Mouse (Mus musculus) spleen, adult 2 months (tissue): ENCODE data around the gene Kdm5c. TPM values are rescaled to one million over a fixed set of nuclear protein-coding genes. Genes with fewer than 3 reads are reported as not detected.
A peak's percentile ranks its signal among the peaks of the same experiment; 100 is the strongest.

Experiments used
- DNase-seq, 2 experiments: peaks; one replicate each; pipeline versions ENCODE4 v3.0.0 to v3.0.0-alpha.2; 2012 to 2021; ENCODE audit warnings: low spot score in 2 of 2, low read depth in 1 of 2
- H3K27ac ChIP-seq: fragments of 200-500 bp; 2 replicates; pipeline ENCODE4 v1.5.1; 2012; ENCODE audit warnings: low read length, inconsistent platforms; ENCODE audit not compliant: insufficient read depth
- H3K27me3 ChIP-seq: fragments of 200-500 bp; 2 replicates; pipeline ENCODE4 v1.6.1; 2012; ENCODE audit warnings: mild to moderate bottlenecking, moderate library complexity, low read length, inconsistent platforms; ENCODE audit not compliant: control insufficient read depth, insufficient read depth
- H3K36me3 ChIP-seq: fragments of 200-500 bp; 2 replicates; pipeline ENCODE4 v1.6.1; 2012; ENCODE audit warnings: mild to moderate bottlenecking, low read length, inconsistent platforms; ENCODE audit not compliant: control insufficient read depth, insufficient read depth
- H3K4me1 ChIP-seq: fragments of 200-500 bp; 2 replicates; pipeline ENCODE4 v1.6.1; 2011; ENCODE audit warnings: inconsistent platforms; ENCODE audit not compliant: control insufficient read depth, insufficient read depth, insufficient read length
- H3K4me3 ChIP-seq: fragments of 200-500 bp; 2 replicates; pipeline ENCODE4 v1.5.1; 2011; ENCODE audit warnings: mild to moderate bottlenecking, inconsistent platforms; ENCODE audit not compliant: insufficient read depth, insufficient read length; ENCODE audit errors: extremely low read depth
- CTCF ChIP-seq: fragments of 200-500 bp; IDR thresholded peaks from 2 replicates; pipeline ENCODE4 v1.5.1; 2011; ENCODE audit warnings: mild to moderate bottlenecking, inconsistent platforms; ENCODE audit not compliant: insufficient read depth, insufficient read length, insufficient replicate concordance; ENCODE audit errors: extremely low read depth
- POLR2A ChIP-seq: fragments of 200-500 bp; IDR thresholded peaks from 2 replicates; pipeline ENCODE4 v1.6.1; 2011; ENCODE audit warnings: low read depth, low read length, inconsistent platforms
- WGBS: fragments of 180-500 bp; shearing (Covaris S2); methylation state at CpG from one replicate; pipeline ENCODE4 v1.1.7; 2018; 5-methylcytosine and 5-hydroxymethylcytosine counted together
- polyA plus RNA-seq: library from polyadenylated mRNA; depleted of rRNA; stranded (reverse); fragments of >200 nt; gene quantifications from 2 replicates; pipeline ENCODE4 v1.2.3, GENCODE M21; 2012; rRNA removed

Gene Kdm5c
- polyA plus RNA-seq = 55.1 and 60.9 TPM in 2 replicates

GRCm38 (mm10) chrX:152232781-152233763 is at the start of gene Kdm5c:
Kdm5c (plus strand) TSS chrX:152233020.
- Histone ChIP-seq H3K4me1 (peaks cover 9% of the 10 kb centered on the region; the same call in 1 of the 2 replicates), H3K27ac (peak within 1 kb of the TSS; percentile 81), H3K4me3 (peak within 1 kb of the TSS; percentile 86), H3K36me3 (no peaks in the 10 kb centered on the region; the same call in 1 of the 2 replicates), H3K27me3 (no peaks in the 10 kb centered on the region)
- TF ChIP-seq POLR2A (peak; percentile 56), CTCF (no peak)
- DNase-seq = peak; percentile 89 to 96
- whole genome bisulfite sequencing = under 1% methylated on average over 69 of the region's 69 CpGs

DNA sequence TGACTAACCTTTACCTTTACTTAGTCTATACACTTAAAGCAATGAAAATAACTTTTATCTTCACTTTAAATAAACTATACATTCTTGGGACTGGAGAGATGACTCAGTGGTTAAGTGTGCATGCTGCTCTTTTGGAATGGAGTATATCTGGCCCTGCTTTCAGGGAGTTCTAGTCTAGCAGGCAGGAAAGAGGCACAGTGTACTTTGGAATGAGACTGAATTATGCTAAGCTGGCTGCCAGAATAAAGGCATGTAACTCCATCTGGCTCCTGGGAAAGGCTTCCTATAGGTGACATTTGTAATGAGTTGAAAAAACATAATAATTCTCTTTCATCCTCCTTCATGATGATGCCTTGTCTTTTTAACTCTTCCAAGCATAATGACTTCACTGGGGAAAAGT is 45.7 kb upstream of the Kdm5c start:
- TF ChIP-seq CTCF (no peak), POLR2A (no peak)
- Histone ChIP-seq H3K27me3 (no peaks in the 10 kb centered on the region), H3K27ac (no peak overlapping the region), H3K4me3 (no peak overlapping the region), H3K36me3 (no peaks in the 10 kb centered on the region), H3K4me1 (no peaks in the 10 kb centered on the region)
- DNase-seq = no peak

GRCm38 (mm10) chrX:152191266-152191665 is 41.6 kb upstream of the Kdm5c start:
- no peak overlapping the region for H3K4me3 ChIP-seq
- H3K4me1 ChIP-seq = no peaks in the 10 kb centered on the region
- DNase-seq = no peak
- H3K27me3 ChIP-seq = no peaks in the 10 kb centered on the region
- H3K27ac ChIP-seq = no peak overlapping the region
- no peaks in the 10 kb centered on the region for H3K36me3 ChIP-seq
- TF ChIP-seq POLR2A (no peak), CTCF (no peak)
- 64% methylated on average over 1 of the region's 1 CpGs for WGBS

DNA sequence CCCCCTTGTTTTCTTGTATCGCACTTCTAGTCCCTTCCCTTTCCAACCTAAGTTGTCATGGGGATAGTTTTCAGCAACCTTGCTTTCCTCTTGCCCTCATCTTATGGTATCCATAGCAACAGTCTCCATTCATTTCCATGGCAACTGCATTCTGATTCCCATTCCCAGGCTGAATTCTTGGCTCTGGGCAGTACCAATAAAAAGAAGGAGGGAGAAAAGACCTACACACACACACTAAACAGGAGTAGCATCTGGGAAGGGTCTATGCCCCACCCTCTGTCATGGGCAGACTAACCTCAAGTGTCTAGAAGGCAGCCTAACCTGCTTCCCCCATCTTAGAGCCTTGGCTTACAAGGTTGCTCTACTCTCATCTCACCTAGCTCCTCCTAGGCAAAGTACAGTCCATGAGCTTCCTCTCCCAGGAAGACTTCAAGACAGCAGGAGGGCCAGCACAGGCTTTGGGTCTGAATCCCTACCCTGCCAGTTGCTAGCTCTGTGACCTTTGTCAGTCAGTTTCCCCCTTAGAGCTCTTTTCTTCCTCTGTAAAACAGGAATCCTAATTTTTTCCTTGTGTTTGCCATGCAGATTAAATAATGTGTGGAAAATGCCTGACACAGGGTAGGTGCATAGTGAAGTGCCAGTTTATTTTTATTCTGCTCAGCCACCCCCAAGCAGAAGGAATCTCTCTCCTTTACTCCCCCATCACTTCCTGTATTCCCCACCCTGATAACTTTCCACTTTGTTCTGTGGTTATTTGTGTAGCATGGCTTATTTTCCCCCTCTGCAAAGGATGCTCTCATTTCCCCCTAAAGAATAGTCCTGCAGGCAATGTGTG is 34.8 kb upstream of the Kdm5c start:
- TF ChIP-seq CTCF (no peak), POLR2A (no peak)
- Histone ChIP-seq H3K36me3 (no peaks in the 10 kb centered on the region), H3K4me1 (peaks cover 2% of the 10 kb centered on the region; the same call in 1 of the 2 replicates), H3K27me3 (no peaks in the 10 kb centered on the region), H3K4me3 (no peak overlapping the region), H3K27ac (no peak overlapping the region)
- 91% methylated on average over 1 of the region's 1 CpGs for WGBS
- DNase-seq = no peak

- no peak overlapping the region for H3K27ac ChIP-seq
- H3K4me3 ChIP-seq = no peak overlapping the region
- TF ChIP-seq CTCF (no peak), POLR2A (no peak)
- peaks cover 2% of the 10 kb centered on the region; the same call in 1 of the 2 replicates for H3K4me1 ChIP-seq
- H3K27me3 ChIP-seq = no peaks in the 10 kb centered on the region
- 58% methylated on average over 4 of the region's 4 CpGs for WGBS
- H3K36me3 ChIP-seq = no peaks in the 10 kb centered on the region
- no peak for DNase-seq
Observed at GRCm38 (mm10) chrX:152201737-152202421, 30.9 kb upstream of the Kdm5c start.

DNA sequence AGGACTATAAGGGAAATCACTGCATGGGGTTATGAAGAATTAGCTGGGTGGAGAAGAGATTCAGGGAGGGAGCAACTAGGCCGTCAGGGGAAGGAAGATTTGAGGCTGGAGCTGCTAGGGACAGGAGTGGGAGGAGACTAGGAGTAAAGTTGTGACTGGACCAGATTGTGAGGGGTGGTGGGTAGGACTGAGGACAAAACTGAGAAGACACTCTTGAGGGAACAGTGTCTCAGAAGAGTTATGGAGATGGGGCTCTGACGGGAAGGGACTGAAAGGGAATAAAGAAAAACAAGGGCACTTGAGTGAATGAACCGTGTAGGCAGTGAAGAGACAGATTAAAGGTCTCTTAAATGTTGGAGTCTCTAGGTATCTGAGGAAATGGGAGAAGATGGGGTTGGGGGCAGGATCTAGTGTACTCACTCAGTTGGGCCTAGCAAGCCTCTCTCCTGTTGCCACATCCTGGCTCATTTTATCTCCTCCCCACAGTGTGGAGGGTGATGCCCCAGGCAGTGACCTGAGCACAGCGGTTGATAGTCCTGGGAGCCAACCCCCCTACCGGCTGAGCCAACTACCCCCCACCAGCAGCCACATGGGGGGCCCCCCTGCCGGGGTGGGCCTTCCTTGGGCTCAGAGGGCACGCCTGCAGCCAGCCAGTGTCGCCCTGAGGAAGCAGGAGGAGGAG is 30.3 kb upstream of the Kdm5c start:
- no peaks in the 10 kb centered on the region for H3K36me3 ChIP-seq
- TF ChIP-seq POLR2A (no peak), CTCF (no peak)
- H3K27ac ChIP-seq = no peak overlapping the region
- peaks cover 2% of the 10 kb centered on the region; the same call in 1 of the 2 replicates for H3K4me1 ChIP-seq
- no peak for DNase-seq
- no peak overlapping the region for H3K4me3 ChIP-seq
- 59% methylated on average over 8 of the region's 8 CpGs for WGBS
- no peaks in the 10 kb centered on the region for H3K27me3 ChIP-seq
